Mouse (Mus musculus) thymus, adult 2 months (tissue): Measurements from ENCODE around the gene Zfp931.

Source experiments
- CTCF ChIP-seq: fragments of 200-500 bp; IDR thresholded peaks from 2 replicates; pipeline ENCODE4 v1.5.1; 2012; ENCODE audit warnings: mild to moderate bottlenecking, control low read depth, low read length, moderate library complexity, borderline replicate concordance; ENCODE audit not compliant: control insufficient read depth, poor library complexity, insufficient read depth; ENCODE audit errors: extremely low read depth
- POLR2A ChIP-seq: fragments of 200-500 bp; IDR thresholded peaks from 2 replicates; pipeline ENCODE4 v1.6.1; 2012; ENCODE audit warnings: mild to moderate bottlenecking, low read length, control low read depth, moderate library complexity; ENCODE audit not compliant: control insufficient read depth, poor library complexity, insufficient read depth; ENCODE audit errors: extremely low read depth

DNA sequence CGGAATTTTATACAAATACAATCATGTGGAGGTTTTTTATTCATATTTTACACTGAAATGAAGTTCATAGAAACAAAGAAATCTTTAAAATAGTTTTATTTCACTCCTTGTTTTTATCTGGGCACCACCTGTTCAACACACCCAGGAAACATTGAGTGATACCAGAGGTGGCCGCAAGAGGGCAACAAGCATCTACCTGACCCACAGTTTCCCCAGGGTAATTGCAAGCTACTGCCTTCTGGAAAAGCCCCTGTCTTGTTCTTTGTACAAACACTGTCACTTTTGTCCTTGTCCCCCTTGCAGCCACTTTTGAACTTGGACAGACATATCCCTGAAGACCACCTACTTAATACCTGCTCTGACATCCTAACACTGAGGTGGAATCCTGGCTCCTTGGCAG is 19.7 kb upstream of the Zfp931 start:
- TF ChIP-seq POLR2A: no peak
- no peak for TF ChIP-seq CTCF
